Mouse (Mus musculus) intestine, embryonic 16.5 days (tissue): ENCODE data around the gene Bag5. TPM values are rescaled to one million over a fixed set of nuclear protein-coding genes. Genes with fewer than 3 reads are reported as not detected.

Experiments
- ATAC-seq: fragments of 200-750 bp; cut with Nextera tagmentation; 2 replicates; pipeline ENCODE4 v1.8.0; 2017; ENCODE audit warnings: moderate TSS enrichment, moderate library complexity
- H3K27ac ChIP-seq: fragments of 300-500 bp; sonication (generic); 2 replicates; pipeline ENCODE4 v1.5.1; 2014; ENCODE audit warnings: mild to moderate bottlenecking, low read length
- H3K27me3 ChIP-seq: fragments of 300-500 bp; sonication (generic); replicated peaks from 2 replicates; pipeline ENCODE4 v1.6.1; 2014; ENCODE audit warnings: low read length, control low read depth, mixed read lengths; ENCODE audit not compliant: control insufficient read depth, insufficient read depth
- H3K36me3 ChIP-seq: fragments of 300-500 bp; sonication (generic); 2 replicates; pipeline ENCODE4 v1.6.1; 2014; ENCODE audit warnings: low read length, control low read depth; ENCODE audit not compliant: control insufficient read depth, insufficient read depth
- H3K4me1 ChIP-seq: fragments of 300-500 bp; sonication (generic); 2 replicates; pipeline ENCODE4 v1.6.1; 2014; ENCODE audit warnings: low read length, control low read depth, mixed read lengths; ENCODE audit not compliant: control insufficient read depth, insufficient read depth
- H3K4me2 ChIP-seq: fragments of 300-500 bp; sonication (generic); 2 replicates; pipeline ENCODE4 v1.6.1; 2014; ENCODE audit warnings: low read depth, low read length, control low read depth
- H3K4me3 ChIP-seq: fragments of 300-500 bp; sonication (generic); 2 replicates; pipeline ENCODE4 v1.5.1; 2014; ENCODE audit warnings: mild to moderate bottlenecking, low read length
- H3K9ac ChIP-seq: fragments of 300-500 bp; sonication (generic); 2 replicates; pipeline ENCODE4 v1.6.1; 2014; ENCODE audit warnings: low read depth, low read length
- H3K9me3 ChIP-seq: fragments of 300-500 bp; sonication (generic); 2 replicates; pipeline ENCODE4 v1.6.1; 2016; ENCODE audit warnings: low read length, control low read depth; ENCODE audit not compliant: control insufficient read depth
- WGBS: fragments of 180-500 bp; shearing (Covaris S2); extraction: QIAGEN DNeasy Blood & Tissue Kit; methylation state at CpG from one replicate; pipeline ENCODE4 v1.1.7; 2014; 5-methylcytosine and 5-hydroxymethylcytosine counted together
- polyA plus RNA-seq: library from polyadenylated mRNA; unstranded; fragments of >200 nt; fragmentation: Nextera tagmentation; extraction: Ambion mirVana; gene quantifications from 2 replicates; pipeline ENCODE4 v1.2.1, GENCODE M21; 2015

The Bag5 gene
- polyA plus RNA-seq, 1 experiment from 2014 or later, result 46.2 TPM

DNA sequence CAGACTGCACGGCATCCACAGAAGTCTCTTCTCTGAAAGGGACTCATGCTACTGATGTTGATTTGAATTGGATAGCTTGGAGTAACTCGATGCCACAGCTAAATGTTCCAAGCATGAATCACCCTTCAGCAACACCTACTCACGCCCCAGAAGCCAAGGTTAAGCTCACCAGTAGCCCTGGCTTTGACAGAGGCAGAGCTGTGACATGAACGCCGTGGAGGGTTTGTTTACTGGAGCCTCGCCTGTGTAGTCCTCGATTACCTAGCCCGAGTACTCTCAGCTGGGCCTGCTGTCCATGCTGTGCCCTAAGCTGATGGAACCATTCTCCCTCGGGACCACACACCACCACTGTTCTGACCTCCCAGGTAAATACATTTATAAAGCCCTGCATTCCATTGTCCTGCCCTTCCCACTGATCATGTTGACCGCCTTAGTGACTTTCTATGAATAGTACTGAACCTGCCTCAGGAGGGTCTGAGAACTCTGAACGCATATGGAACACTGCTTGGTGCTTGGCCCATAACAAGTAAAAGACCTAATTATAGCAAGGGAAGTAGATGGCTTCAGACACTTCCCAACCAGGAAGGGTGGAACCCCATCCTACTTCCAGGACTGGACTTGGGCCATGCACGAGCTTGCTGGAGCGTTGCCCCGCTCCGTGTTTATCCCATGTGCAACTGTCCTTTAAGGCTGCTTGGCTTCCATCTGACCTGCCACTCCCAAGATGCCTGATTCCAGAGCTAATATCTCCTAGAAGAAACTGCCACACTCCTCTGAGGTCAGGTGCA lies 7.7 kb downstream of the Bag5 start:
- H3K27ac ChIP-seq, result peak overlapping the region; percentile 44

DNA sequence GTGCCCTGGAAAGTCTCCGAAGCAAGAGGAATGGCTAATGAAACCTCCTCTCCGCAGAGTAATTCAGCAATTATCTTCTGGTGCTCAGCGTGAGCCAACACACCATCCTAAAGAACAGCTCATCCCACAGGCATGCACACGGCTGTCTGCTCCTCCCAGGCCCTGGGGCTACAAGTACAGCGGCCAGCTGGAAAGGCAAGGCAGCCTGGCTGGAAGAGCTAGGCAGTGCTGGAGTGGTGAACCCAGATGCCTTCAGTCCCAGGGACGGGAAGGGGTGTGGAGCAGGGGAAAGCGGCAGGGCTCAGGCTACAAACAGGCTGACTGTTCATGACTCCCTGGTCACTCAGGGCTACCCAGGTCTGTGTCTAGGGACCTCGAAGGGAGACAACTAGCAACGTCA lies 8.4 kb downstream of the Bag5 start:
- 41% methylated on average over 9 of the region's 9 CpGs for WGBS
- H3K27me3 ChIP-seq, result no peaks in the 10 kb centered on the region
- H3K4me3 ChIP-seq, result no peak overlapping the region
- H3K4me1 ChIP-seq, result peaks cover 11% of the 10 kb centered on the region
- no peaks in the 10 kb centered on the region for H3K9me3 ChIP-seq
- H3K4me2 ChIP-seq, result no peak overlapping the region
- H3K27ac ChIP-seq, result peak overlapping the region; percentile 44
- H3K36me3 ChIP-seq, result peaks cover 3% of the 10 kb centered on the region; the same call in 1 of the 2 replicates
- H3K9ac ChIP-seq, result 0 out of 2 replicates have a peak overlapping the region, but pooled peaks have one; percentile 9
- peak; percentile 83 for ATAC-seq

More for the DNA sequence above, 7.7 kb downstream of the Bag5 start:
- no peaks in the 10 kb centered on the region for H3K9me3 ChIP-seq
- no peaks in the 10 kb centered on the region for H3K27me3 ChIP-seq
- no peak overlapping the region for H3K4me2 ChIP-seq
- H3K4me1 ChIP-seq, result peaks cover 11% of the 10 kb centered on the region
- WGBS, result 45% methylated on average over 15 of the region's 15 CpGs
- H3K4me3 ChIP-seq, result no peak overlapping the region
- ATAC-seq, result peak; percentile 29; the same call in 1 of the 2 replicates
- peaks cover 4% of the 10 kb centered on the region for H3K36me3 ChIP-seq
- H3K9ac ChIP-seq, result 0 out of 2 replicates have a peak overlapping the region, but pooled peaks have one; percentile 9

DNA sequence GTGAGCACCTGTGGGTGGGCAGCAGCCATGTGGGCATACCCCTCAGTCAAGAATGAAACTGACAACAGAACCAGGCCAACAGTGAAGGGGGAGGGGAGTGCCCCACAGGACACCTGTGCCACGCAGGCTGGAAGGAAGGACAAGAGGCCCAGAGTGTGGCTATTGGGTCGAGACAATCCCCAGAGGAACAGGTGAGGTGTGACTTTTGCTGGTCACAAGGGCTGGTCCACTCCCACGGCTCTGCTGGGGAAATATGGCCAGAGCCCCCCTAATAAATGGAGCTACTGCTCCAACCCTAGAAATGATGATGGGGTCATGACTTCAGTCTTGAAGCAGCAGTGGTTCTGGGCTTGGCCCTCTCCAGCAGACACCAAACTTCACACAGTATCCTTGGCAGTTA lies 9.8 kb downstream of the Bag5 start:
- H3K9me3 ChIP-seq, result no peaks in the 10 kb centered on the region
- H3K4me1 ChIP-seq, result peaks cover 11% of the 10 kb centered on the region
- H3K27ac ChIP-seq, result no peak overlapping the region
- no peak overlapping the region for H3K9ac ChIP-seq
- no peak overlapping the region for H3K4me3 ChIP-seq
- ATAC-seq, result no peak
- H3K4me2 ChIP-seq, result no peak overlapping the region
- H3K27me3 ChIP-seq, result no peaks in the 10 kb centered on the region
- WGBS, result 74% methylated on average over 3 of the region's 3 CpGs
- no peaks in the 10 kb centered on the region for H3K36me3 ChIP-seq

DNA sequence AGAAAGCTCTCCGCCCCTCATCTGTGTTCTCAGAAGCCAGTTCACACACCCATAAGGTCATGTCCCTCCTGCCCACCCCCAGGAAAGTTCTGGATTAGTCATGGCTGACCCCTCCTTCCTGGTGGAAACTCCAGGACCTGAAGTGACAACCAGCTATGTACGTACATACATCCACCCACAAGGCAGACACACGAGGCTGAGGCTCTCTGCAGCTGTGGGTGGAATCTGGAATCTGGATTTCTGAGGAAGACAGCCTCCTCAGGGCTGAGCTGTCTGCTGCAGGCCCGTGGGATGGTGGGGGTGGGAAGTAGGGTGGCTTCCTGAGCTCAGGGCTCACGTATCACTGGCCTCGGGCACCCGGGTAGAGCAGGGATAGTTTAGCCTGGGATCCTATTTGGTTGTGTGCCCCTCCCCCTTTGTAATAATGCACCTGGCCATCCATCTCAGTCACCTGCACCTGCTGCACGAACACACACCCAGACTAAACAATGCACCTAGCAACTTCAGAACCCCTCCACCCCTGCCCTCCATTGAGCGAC lies 12.1 kb downstream of the Bag5 start:
- Histone ChIP-seq H3K36me3 (no peaks in the 10 kb centered on the region), H3K9me3 (no peaks in the 10 kb centered on the region), H3K4me2 (no peak overlapping the region), H3K9ac (no peak overlapping the region), H3K4me3 (no peak overlapping the region), H3K27me3 (no peaks in the 10 kb centered on the region), H3K27ac (no peak overlapping the region), H3K4me1 (peaks cover 14% of the 10 kb centered on the region)
- 58% methylated on average over 9 of the region's 9 CpGs for WGBS
- ATAC-seq, result no peak

DNA sequence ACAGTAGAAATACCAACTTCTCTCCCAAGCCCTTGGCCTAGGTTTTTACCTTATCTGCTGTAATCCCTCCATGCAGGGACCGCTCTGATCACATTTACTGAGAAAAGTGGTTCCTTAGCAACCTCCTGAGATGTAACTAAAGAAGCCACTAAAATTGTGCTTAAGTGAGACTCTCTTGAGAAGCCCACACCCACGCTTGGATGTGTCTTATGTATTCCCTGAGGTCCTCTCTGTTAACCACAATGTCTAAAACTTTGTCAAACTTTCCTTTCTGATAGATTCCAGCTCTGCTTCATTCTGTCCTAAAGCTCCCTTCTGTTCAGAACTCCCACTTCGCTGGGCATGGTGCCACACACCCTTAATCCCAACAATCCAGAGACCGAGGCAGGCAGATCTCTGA lies 13.5 kb downstream of the Bag5 start:
- Histone ChIP-seq H3K9ac (no peak overlapping the region), H3K27ac (no peak overlapping the region), H3K9me3 (no peaks in the 10 kb centered on the region), H3K4me2 (no peak overlapping the region), H3K36me3 (no peaks in the 10 kb centered on the region), H3K4me3 (no peak overlapping the region), H3K4me1 (peaks cover 14% of the 10 kb centered on the region), H3K27me3 (no peaks in the 10 kb centered on the region)
- WGBS, result 85% methylated on average over 4 of the region's 4 CpGs
- ATAC-seq, result no peak

DNA sequence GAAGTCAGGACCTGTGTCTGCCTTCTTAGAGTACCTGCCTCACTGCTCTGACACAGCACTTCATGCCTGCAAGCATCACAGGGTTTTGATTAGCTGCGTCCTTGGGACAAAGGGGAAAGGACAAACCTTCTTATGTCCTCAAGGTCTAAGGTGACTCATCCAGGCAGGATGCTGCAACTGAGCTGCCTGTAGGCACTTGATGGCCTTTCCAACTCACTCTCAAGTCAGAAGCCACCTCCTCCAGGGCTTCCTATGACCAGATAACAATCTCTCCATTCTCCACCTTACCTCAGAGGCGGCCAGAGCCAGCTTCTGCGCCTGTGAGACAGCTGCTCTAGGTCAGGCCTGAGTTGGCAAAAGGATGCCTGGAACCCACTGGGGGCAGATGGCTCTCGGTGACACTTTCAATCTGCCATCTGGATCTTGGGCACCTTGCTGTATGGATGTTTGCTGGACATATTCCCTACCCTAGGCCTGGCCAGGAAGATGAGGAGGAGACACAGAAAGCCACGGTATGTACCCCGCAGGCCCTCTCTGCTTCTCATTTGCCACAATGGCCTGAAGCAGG lies 14.6 kb downstream of the Bag5 start:
- no peak overlapping the region for H3K4me2 ChIP-seq
- no peak for ATAC-seq
- no peaks in the 10 kb centered on the region for H3K27me3 ChIP-seq
- H3K27ac ChIP-seq, result peak overlapping the region; percentile 35; the same call in 1 of the 2 replicates
- H3K36me3 ChIP-seq, result no peaks in the 10 kb centered on the region
- H3K9ac ChIP-seq, result no peak overlapping the region
- 74% methylated on average over 6 of the region's 6 CpGs for WGBS
- H3K4me1 ChIP-seq, result peaks cover 26% of the 10 kb centered on the region
- H3K9me3 ChIP-seq, result no peaks in the 10 kb centered on the region
- H3K4me3 ChIP-seq, result no peak overlapping the region

DNA sequence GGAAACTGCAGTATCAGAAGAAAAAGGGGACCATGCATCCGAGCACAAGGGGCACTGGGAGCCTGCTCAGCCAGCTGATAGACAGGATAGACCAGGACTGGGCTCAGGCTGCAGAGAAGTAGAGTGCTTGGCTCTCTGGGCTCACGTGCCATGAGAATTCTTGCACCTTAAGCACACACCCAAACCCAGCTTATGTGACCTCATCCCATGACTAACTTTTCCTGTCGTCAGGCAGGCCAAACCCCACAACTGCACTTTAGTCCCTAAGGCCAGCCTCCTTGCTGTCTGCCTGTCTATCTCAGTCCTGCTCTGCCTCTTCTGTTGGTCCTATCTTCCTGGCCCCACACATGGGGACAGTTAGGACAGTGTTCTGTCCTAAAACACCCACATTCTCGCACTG lies 15.3 kb downstream of the Bag5 start:
- no peaks in the 10 kb centered on the region for H3K9me3 ChIP-seq
- 56% methylated on average over 4 of the region's 4 CpGs for WGBS
- peaks cover 33% of the 10 kb centered on the region for H3K4me1 ChIP-seq
- no peak overlapping the region for H3K4me2 ChIP-seq
- H3K9ac ChIP-seq, result no peak overlapping the region
- H3K27ac ChIP-seq, result peak overlapping the region; percentile 35
- no peaks in the 10 kb centered on the region for H3K27me3 ChIP-seq
- ATAC-seq, result peak; percentile 46
- no peaks in the 10 kb centered on the region for H3K36me3 ChIP-seq
- no peak overlapping the region for H3K4me3 ChIP-seq

DNA sequence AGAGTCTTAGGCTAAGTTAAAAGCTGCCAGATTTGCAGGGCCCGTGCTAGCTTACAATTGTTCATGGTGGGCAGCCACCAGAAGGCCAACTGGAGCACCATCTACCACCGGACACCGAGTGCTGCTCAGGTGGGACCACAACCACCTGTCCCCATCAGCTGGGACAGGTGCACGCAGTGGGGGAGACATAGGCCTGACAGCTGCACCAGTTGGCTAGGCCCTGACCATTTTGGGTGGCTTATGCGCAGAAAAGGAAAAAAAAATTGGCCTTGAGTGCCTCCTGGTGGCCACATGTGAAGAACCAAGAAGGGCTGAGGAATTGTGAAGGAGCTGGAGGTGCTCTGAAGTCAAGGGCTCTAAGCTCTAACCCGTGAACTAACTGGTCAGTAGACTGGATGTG lies 16.8 kb downstream of the Bag5 start:
- no peaks in the 10 kb centered on the region for H3K27me3 ChIP-seq
- H3K9ac ChIP-seq, result no peak overlapping the region
- no peaks in the 10 kb centered on the region for H3K9me3 ChIP-seq
- H3K36me3 ChIP-seq, result no peaks in the 10 kb centered on the region
- no peak overlapping the region for H3K4me2 ChIP-seq
- peaks cover 44% of the 10 kb centered on the region for H3K4me1 ChIP-seq
- no peak overlapping the region for H3K4me3 ChIP-seq
- ATAC-seq, result peak; percentile 4
- peak overlapping the region; percentile 66; the same call in 1 of the 2 replicates for H3K27ac ChIP-seq
- 35% methylated on average over 6 of the region's 6 CpGs for WGBS

DNA sequence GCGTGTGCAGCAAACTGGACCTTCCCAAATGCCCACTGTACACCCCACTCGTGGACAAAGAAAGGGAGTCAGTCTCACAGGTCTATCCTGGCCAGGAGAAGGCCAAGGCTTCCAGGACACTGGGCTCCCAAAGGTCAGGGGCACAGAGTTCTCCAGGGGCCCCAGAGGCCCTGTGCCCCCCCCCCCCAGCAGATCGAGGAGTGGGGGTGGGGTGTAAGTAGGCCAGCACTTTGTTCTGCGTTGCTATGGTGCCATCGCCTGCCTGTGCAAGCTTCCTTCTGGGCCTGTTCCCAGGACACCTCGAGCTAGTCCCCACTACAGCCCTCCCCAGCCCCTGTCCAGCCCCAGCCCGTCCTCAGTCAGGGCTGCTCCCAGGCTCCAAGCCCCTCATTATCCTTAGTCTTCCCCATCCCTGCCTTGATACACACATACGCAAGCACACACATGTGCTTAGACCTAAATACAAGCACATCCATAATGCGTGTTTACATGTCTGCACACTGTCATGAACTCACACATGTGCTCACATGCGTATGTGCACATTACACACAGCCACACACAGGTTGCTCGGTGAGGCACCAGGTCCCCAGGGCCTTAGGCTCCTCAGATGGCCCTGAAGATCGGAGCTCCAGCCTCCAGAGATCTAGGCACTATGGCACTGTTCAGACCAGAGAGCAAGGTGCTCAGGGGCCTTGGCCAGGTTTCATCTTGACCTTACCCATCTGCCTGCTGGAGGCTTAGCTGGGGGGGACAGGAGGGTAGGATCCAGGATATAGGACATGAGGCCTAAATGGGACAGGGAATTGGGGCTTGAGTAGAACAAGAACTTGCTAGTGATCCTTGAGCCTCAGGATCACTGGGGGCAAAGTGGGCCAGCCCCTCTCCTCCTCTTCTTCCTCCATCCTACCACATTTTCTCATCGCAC lies 17.9 kb downstream of the Bag5 start:
- H3K4me1 ChIP-seq, result peaks cover 49% of the 10 kb centered on the region
- peak overlapping the region; percentile 54 for H3K27ac ChIP-seq
- ATAC-seq, result no peak
- H3K4me3 ChIP-seq, result no peak overlapping the region
- no peaks in the 10 kb centered on the region for H3K27me3 ChIP-seq
- no peaks in the 10 kb centered on the region for H3K9me3 ChIP-seq
- H3K36me3 ChIP-seq, result no peaks in the 10 kb centered on the region
- 60% methylated on average over 13 of the region's 13 CpGs for WGBS
- no peak overlapping the region for H3K4me2 ChIP-seq
- peak overlapping the region; percentile 53 for H3K9ac ChIP-seq
